Mouse (Mus musculus): ENCODE data around the gene Fyn. TPM values are rescaled to one million over a fixed set of nuclear protein-coding genes. Genes with fewer than 3 reads are reported as not detected.

Gene Fyn
- total RNA-seq, 2 experiments from 2014 or later = 30.6 to 32.2 TPM

DNA sequence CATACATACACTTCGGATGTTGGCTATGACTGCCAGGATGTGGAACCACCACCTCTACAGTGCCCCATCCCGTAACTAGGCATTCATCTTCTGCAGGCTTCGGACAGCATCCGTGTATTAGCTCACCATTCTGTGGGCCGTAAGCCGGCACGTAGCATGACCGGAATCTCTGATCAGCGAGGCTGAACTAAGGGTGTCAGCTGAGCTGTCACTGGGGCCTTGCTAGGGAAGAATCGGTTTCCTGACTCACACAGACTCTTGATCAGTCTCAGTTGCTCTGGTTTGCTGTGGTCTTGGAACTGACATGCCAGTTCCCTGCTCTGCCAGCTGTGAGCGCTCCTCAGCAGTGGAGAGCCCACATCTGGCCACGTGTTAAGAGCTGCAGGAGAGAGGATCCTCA is 137.7 kb downstream of the Fyn start:
- DNase-seq = peak in 1 of 2 experiments; percentile 17

DNA sequence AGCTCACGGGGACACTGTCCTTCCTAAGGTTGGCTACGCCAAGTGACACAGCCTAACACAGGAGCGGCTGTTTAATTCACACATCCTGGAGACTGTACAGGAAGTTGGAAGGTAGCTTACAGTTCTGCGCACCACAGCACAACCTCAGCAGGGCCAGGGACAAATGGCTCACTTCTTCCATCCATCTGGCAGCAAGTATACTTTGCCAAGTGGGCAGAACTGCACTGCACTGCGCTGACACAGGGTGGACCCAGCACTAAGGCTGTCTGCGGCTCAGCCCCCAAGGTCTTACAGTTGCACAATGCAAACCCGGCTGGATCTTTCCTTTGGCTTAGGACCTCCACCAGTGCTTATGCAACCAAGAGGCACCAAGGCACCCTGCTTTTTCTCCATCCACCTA is 138.2 kb downstream of the Fyn start:
- DNase-seq = peak; percentile 61 to 81

DNA sequence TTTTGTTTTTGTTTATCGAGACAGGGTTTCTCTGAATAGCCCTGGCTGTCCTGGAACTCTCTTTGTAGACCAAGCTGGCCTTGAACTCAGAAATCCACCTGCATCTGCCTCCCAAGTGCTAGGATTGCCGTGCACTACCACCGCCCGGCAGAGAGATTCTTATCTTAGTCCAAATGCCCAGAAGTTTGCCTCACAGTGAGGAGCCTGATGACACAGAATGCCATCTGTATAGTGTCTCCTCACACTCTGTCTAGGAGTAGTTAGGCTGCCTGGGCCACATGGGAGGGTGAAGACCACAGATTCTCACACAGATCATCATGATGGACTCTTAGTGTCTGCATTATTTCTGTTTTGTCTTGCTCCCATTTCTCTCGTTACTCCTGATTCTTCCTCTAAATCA is 140.1 kb downstream of the Fyn start:
- DNase-seq = no peak

DNA sequence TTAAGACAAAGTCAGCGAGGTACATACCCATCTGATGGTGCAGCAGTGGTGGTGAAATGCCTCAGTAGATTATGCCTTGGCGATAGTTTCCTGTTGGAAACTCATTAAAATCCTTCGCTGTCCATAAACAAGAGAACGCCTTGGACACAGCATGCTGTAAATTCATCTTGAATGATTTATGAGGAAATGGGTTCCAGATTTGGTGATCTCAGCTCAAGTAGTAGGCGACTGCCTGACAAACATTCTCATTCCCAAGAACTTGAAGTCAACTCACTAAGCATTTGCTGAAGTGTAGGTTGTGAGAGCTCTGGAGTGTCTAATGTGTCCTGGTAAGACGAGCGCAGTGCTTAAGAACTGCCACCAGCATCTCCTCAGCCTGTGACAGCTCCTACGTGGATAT is 141.3 kb downstream of the Fyn start:
- no peak for DNase-seq

DNA sequence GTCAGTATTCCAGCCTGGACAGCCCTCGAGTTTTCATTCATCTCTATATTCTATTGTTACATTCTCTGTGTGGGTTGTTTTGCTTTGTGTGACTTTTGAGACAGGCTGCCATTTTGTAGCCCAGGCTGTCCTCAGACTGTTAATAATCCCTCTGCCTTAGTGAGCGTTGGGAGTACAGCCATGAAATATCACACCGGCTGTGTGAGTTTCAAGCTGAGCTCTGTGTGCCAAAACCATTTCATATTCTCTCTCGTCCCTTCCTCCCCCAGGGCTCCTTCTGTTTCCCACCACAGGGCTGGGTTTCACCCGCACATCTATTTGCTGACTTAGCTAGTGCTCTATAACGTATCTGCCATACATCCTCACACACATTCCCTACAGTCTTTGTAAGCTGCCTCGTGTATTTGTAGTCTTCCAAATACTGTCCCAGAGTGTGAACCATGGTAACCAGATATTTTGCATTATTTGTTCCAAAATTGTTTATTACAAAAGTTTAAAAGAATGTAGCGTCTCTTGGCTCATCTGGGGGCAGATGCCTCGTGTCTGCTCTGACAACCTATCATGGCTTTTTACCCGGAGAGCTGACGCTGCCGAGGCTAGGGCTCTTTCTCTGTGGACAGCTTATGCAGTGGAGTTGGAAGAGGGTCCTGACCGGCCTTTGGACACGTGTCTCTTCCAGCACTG is 144.1 kb downstream of the Fyn start:
- DNase-seq = no peak

DNA sequence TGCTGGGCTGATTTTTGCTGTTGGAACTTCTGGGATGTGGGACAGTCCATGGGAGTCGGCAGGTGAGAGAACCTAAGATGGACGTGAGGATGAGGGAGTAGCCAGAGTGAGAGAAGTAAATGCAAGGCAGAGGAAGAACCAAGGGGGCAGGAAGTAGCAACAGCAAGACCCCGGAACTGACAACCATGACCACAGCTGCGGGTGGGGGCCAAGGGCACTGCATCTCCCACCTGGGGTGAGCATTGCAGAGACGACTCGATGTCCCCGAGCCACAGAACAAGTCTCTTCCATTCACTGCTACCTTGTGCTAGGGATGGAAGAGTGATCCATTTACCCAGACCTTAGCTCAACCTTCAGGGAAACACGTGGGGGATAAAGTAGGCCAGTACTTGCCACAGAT is 146.3 kb downstream of the Fyn start:
- no peak for DNase-seq

DNA sequence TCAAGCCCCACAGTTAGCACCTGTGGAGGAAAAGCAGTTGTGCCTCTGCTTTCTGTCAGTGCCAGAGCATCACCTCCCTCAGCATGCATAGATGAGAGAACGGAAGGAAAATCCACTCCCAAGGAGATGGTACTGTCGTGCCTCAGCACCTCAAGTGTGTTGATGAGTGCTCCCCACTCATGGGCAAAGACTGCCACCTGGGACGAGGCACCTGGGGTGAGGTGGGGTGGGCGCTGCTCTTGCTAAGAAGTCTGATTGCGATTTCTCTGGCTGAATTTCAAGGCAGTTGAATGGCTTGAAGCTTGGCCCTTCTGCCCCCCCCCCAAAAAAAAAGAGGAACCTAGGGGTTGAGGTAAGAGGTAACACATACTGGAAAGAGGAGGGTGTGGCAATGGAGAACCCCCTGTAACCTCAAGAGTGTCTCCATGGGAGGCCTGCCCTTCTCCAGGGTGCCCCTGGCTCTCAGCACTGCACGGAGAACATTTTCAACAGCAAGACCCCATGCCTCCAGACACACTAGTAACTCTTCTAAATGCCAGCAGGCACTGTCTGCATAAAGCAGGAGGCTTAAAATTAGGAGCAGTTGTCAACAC is 148.0 kb downstream of the Fyn start:
- DNase-seq = no peak

DNA sequence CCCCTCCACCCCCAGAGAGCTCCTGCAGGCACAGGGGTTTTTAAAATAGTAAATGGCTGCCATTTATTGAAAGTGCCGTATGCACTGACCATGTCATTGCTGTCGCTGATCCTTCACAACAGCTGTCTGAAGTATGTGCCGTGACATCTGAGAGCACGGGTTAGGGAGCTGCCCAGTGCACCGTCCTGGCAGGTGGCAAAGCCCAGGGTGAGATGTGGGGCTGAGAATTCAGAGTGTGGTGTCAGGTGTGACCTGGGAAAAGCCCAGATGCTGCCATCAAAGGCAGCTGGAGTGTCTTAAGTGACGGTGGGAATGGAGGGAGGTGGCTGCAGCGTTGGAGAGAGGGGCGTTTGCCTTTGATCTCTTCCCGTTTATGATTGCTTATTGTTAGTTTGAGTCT is 148.7 kb downstream of the Fyn start:
- no peak for DNase-seq

DNA sequence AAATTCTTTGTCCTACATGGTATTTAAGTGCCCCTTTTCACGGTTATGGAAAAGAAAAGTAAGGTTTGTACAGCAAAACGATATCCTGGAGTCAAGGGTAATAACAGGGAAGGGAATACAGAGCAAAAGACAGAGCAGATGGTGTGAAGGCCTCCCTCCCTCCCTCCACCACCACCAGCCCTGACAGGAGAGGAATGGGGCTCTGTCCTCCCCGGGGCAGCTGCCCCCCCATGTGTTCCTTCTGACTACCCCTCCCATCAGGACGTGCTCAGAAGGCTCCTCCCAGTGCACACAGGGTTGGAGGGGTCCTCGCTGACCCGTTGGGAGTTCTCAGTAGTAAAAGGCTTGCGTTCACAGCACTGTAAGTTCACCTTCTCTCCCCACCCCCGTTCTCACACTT is 149.6 kb downstream of the Fyn start:
- no peak for DNase-seq

DNA sequence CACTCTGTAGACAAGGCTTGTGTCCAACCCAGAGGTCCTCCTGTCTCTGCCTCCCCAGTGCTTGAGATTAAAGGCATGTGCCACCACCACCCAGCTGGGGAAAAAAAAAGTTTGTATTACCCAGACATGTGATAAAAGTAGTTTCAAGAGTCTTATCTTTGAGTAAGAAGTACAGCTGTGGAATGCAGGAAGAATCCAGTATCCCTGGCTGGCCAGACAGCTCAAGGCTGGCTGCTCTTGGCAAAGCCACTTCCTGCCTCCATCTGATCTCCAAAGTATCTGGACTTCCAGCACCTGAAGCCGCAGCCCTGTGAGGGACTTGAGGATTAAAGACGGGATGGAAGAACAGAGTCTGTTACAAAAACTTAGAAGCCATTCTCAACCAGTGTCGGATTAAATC is 150.2 kb downstream of the Fyn start:
- DNase-seq = peak in 1 of 2 experiments; percentile 22

DNA sequence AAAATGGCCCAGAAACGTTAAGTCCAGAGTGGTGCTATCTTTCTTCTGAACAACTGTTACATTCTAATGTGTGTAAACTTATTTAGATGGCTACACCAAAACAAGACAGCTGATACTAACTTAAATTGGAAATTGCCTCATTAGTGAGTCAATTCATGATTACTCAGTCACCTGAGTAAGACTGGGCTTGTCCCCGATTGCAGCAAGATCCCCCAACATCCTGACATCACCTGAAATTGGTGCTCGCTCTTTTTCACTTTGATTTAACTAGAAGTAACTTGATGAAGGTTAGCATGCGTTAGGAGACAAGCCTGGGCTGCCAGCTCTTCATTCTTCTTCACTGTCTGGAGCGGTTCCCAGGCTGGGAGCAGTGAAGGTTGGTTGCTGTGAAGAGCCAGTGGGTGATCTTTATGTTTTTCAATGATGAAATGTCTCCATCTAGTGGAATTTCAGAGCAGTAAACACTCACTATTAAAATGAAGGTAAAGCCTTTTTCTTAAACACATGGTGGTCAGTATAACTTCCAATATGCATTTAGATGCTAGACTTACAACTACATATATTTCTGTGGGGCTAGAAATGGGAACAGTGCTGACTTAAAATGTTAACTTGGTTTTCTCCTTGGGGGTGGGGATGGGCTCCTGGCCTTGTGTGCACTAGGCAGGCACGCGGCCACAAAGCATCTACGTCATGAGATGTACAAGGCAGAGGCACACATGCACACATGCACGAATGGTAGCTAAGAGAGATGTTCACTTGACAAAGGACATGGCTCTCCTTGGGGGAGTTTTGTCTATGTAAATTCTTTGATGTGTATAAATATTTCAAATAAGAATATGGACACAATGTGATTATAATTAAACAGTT is 151.7 kb downstream of the Fyn start:
- peak; percentile 81 for DNase-seq

DNA sequence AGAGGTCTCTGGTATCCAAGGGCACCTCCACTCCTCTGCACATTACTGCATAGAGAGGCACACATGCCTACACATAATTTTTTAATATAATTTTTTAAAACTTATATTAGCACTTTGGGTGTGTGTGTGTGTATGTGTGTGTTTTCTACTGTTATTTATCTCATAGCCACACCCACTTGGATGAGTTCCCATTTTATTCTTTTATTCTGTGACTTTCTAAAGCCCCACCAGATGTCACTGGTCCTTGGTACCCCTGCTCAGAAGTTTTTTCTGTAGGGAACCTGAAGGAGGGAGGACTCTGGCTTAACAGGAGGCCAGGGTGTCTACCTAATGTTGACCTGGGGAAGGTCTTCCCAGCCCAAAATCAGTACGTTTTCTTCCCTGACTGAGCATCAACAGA is 152.7 kb downstream of the Fyn start:
- no peak for DNase-seq

DNA sequence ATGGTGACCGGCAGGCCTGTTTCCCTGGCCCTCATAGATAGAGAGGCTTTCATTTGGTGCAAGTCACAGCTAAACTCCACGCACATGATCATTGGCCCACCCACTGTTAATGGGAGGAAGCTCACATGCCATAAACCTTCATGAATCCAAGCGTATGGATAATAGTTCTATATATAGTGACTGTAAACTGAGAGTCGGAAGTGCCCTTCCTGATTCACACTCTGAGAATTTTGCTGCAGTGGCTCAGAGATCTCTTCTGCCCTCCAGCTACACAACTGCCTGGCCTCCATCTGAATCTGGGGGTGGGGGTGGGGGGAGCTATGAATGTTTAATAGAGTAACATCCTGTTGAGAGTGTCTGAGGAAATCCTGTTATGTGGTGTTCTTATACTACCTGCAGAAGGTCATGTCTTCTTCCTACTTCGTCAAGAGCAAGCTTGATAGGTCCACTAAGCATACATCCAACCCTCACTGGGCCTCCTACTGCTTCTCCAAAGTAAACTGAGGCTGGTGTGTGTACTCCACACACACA is 153.3 kb downstream of the Fyn start:
- no peak for DNase-seq

DNA sequence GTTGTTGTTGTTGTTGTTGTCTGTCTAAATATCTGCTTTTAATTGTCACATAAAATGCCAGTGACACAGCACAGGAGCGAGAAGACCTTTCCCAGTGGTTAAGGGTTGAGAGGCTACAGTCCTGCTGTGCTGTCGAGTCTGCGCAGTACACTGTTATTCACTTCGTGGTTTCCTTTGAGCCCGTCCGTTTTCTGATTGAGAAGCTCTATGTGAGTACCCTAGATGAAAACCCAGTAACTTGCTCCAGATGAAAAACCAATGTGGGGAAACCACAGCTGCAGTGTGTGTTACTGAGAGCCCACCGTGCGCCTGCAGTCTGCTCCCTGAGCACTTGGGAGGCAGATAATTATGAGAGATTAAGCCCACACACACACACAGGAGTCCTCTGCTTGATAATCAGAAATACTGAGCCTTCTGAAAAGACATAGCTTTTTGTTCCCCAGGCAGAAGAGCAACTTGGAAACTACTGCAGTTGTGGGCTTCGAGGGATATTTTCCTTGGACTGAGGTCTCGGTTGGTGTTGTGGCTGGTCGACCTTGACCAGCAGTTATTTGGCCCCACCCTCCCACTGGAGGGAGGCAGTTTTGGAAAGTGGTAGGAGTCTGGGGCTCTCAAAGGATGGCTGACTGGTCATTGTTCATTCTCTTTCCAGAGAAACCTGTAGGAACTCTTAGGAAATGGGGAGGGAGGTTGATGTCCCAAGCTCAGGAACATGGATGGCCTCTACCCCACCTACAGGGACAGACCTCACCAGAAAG is 154.4 kb downstream of the Fyn start:
- DNase-seq = no peak

DNA sequence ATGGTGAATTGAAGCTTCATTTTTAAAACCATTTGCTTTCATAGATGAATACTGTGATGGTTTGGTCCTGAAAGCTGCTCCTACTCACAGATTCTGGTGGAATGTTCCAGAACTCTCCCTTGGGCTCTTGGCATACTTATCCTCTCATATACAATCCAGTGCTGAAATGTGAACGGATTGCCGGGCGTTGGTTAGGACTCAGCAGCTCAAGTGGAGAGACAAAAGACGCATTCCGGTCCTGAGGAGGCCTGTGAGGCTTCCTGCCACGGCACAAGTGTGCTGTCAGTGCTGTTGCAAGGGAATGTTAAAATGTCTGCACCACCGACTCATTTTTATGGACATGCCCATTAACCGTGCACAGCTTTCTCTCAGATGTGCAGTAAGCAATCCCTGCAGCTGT is 155.7 kb downstream of the Fyn start:
- DNase-seq = no peak

DNA sequence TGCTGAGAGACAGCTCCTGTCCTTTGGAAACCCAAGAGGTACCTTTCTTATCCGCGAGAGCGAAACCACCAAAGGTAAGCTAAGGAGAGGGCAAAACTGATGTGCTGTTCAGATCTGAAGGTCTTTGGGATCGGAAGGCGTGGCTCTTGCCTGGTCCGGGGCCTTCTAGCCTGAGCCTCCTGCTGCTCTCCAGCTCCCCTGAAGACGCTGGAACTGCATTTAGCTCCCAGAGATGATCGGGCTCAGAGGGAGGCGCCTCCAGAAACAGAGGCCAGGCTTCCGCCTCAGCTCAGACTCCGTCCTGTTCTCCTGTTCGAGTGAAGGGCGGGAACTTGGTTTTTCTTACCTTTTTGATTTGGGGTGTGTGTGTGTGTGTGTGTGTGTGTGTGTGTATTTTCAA is 156.8 kb downstream of the Fyn start:
- DNase-seq = no peak

DNA sequence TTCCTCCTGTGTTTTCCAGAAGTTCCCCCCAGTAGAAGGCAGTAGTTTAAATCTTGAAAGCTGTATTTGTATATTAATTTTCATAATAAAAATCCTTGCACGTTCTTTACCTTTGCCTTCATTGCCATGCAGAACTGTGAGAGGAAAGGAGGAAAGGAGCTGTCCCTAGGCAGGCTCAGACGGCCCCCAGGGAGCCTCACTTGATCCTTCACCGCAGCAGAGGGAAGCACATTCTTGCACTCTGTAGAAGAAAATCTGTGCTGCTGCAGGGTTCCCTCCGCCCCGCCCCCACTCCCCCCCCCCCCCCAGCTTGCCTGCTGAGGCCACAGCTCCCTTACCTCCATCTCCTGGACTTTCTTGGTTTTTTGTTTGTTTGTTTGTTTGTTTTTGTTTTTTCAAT is 158.5 kb downstream of the Fyn start:
- no peak for DNase-seq

DNA sequence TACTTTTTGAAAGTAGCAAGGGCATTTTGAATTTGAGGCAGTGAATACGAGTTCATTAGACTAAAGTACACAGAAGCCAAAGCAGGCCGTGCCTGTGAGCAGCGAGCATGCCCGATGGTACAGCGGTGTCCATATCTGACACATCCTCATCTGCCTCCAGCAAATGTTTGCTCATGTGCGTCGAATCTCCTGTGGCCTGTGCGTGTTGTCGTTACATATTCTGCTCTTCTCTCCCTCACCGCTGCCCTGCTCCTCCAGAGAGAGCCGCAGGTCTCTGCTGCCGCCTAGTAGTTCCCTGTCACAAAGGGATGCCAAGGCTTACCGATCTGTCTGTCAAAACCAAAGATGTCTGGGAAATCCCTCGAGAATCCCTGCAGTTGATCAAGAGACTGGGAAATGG is 160.5 kb downstream of the Fyn start:
- no peak for DNase-seq

DNA sequence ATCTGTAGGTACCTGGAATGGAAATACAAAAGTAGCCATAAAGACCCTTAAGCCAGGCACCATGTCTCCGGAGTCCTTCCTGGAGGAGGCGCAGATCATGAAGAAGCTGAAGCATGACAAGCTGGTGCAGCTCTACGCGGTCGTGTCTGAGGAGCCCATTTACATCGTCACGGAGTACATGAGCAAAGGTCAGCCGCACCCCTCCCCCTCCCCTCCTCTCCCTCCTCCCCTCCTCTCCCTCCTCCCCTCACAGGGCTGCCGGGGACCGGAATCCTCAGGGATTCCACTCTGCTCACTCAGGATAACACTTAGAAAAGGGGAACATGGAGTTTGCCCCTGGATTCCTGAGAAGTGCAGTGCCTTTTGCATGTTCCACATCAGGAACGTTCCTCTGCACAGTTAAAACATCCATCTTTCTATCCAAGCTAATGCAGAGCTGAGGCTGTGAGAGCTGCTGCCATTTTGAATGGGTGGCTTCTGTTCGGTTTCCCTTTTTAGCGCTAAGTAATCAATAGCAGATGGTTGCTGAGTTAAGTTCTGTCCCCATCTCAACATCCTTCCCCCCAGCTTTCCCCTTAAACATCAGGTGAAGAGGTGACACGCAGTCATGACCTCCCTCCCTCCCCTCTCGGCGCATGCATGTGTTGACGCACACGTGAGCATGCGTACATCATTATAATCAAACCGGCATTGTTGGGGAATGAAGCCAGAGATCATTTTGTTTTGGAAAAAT is 163.5 kb downstream of the Fyn start:
- no peak for DNase-seq

DNA sequence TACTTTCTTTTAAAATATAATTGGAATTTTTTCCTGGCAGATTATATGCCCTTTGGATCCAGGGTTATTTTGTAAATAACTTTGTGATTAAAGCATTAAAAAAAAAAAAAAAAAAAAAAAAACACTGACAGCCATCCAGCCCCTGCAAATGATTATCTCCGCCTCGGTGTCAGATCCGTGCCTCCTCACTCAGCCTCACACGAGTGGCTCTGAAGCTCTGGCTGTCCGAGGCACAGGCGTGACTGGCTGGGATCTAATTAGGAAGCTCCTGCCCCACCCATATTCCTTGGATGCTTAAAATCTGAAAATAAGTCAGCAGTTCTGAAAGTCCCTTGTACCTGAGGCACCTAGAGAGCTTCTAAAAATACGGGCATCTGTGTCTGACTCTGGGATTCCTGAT is 164.2 kb downstream of the Fyn start:
- DNase-seq = no peak

DNA sequence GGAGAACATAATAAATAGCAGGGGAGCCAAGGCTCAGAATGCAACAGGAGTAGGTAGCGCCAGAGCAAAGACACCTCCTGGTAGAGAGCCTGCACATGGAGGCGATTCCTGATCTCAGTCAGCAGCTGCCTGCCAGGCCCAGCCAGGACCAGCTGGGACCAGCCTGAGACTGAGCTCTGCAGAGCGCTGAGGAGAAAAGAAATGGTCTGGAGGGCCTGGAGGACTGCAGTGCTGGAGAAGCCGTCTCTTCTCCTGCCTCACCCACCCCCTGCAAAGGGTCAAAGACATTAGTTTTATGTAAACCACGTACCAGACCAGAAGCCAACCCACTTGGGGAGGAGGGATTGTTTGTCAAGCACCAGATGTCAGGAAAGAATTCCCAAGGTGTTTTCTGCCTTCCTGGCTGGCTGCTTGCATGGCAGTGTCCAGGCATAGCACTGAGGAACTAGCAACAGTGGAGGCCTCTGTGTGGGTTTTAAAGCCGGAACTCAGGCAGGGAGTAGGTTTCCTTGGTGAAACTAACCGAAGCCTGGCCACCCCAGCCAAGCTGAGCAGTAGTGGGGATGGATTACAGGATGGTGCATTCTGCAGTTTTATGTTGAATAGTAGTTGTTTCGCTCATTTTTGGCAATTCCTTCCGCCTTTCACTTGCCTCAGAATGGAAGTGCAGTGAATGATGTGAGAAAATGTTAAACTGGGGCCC is 165.8 kb downstream of the Fyn start:
- no peak for DNase-seq
